Comparison of ENCODE assay signal across 9 mouse cellular contexts in the genomic region with DNA sequence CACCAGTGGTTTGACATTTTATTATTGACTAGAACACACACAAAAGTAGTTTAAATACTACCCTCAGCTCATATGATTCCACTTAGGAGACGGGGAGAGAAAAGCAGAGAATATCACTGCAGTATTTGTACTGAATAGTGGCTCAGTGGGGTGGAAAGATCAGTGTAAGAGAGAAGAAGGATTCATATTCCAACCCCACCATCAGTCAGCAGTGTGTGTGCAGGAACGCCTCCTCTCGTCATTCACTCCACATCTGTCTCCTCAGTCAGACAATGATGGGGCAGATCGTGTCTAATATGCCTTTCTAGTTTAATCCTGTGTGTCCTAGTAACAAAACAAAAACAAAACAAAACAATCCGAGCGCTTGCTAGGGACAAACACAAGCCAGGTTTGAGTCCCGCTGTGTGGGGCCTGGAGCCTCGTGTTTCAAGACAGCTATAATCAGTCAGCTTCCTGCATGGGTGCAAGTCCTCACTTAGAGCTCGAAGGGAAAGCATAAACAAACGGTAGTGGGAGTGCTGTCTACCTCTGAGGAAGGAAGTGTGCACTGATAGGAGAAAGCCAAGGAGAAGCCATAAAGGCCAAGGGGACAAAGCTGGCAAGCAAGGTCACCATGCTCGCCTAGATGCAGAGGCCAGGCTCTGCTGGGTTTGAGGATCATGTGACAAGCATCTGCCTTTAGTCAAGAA.
DNase-seq lines count a peak whose midpoint lies in the region; ATAC-seq and TF ChIP-seq lines count a peak whose summit lies in the region.
"Had no signal": no experiment of that assay in that cellular context is flagged by ENCODE, and none has a peak within 500 bp of the region (broad histone marks: within the 10 kb centered on the region; RNA-seq: fewer than 3 reads in every experiment).

No protein-coding gene starts in this region.

- H3K9ac ChIP-seq in forebrain, embryonic 11.5 days (ENCODE audit: low read length): no peak overlapping the region
- no peak overlapping the region for H3K9ac ChIP-seq in lung, embryonic 14.5 days
- no peak overlapping the region for H3K9ac ChIP-seq in embryonic facial prominence, embryonic 13.5 days
- no peak overlapping the region for H3K9ac ChIP-seq in limb, embryonic 14.5 days (ENCODE audit: low read depth, low read length, severe bottlenecking)
- H3K9ac ChIP-seq: limb, embryonic 13.5 days had no signal

- H3K27me3 ChIP-seq in forebrain, embryonic 11.5 days (ENCODE audit: control insufficient read depth, insufficient read depth, low read length): no peaks in the 10 kb centered on the region
- H3K27me3 ChIP-seq in forebrain, embryonic 10.5 days (ENCODE audit: poor library complexity, severe bottlenecking): no peaks in the 10 kb centered on the region
- H3K27me3 ChIP-seq in lung, embryonic 14.5 days (ENCODE audit: insufficient read depth, low read length): no peaks in the 10 kb centered on the region
- H3K27me3 ChIP-seq in embryonic facial prominence, embryonic 13.5 days: no peaks in the 10 kb centered on the region
- H3K27me3 ChIP-seq in limb, embryonic 14.5 days (ENCODE audit: control insufficient read depth, insufficient read depth, low read length): no peaks in the 10 kb centered on the region
- H3K27me3 ChIP-seq: limb, embryonic 13.5 days had no signal

- H3K4me1 ChIP-seq in forebrain, embryonic 11.5 days (replicated peaks; ENCODE audit: control insufficient read depth, insufficient read depth, low read length): no peaks in the 10 kb centered on the region
- 0 out of 2 replicates have a peak, but pooled peaks cover 9% of the 10 kb centered on the region for H3K4me1 ChIP-seq in forebrain, embryonic 10.5 days
- H3K4me1 ChIP-seq in lung, embryonic 14.5 days (ENCODE audit: insufficient read depth): no peaks in the 10 kb centered on the region
- H3K4me1 ChIP-seq in embryonic facial prominence, embryonic 13.5 days: 0 out of 2 replicates have a peak, but pooled peaks cover 4% of the 10 kb centered on the region
- H3K4me1 ChIP-seq in limb, embryonic 14.5 days (ENCODE audit: control insufficient read depth, insufficient read depth, low read length): no peaks in the 10 kb centered on the region
- H3K4me1 ChIP-seq: limb, embryonic 13.5 days had no signal

- 0 out of 2 replicates have a peak, but pooled peaks have one; percentile 36 for ATAC-seq in forebrain, embryonic 11.5 days (replicated peaks; ENCODE audit: low FRiP score)
- peak; percentile 58; the same call in 1 of the 2 replicates for ATAC-seq in lung, embryonic 14.5 days (ENCODE audit: insufficient read depth)
- ATAC-seq in embryonic facial prominence, embryonic 13.5 days (ENCODE audit: insufficient number of reproducible peaks, insufficient read depth, low FRiP score, low TSS enrichment, low read depth): no peak
- peak; percentile 23; the same call in 1 of the 2 replicates for ATAC-seq in limb, embryonic 14.5 days (ENCODE audit: low FRiP score, low read depth)

- TF ChIP-seq CTCF in lung, embryonic 14.5 days (IDR thresholded peaks at IDR 0.05; ENCODE audit: low read depth): no peak

- peak; percentile 49 for DNase-seq in forebrain, embryonic 11.5 days (ENCODE audit: low spot score)
- no peak for DNase-seq in forebrain, embryonic 10.5 days (ENCODE audit: extremely low spot score, low spot score)
- DNase-seq in lung, embryonic 14.5 days: peak; percentile 21
- no peak for DNase-seq in lung, postnatal 14 days
- DNase-seq in limb, embryonic 14.5 days (ENCODE audit: low spot score): no peak
- no peak for DNase-seq in left cerebral cortex, postnatal 25 days (ENCODE audit: low spot score in 2 of 2)
- no peak for DNase-seq in gastrocnemius, adult 18-20 months (ENCODE audit: low spot score)

- no peak overlapping the region for H3K4me2 ChIP-seq in forebrain, embryonic 11.5 days (ENCODE audit: low read depth, low read length, severe bottlenecking)
- H3K4me2 ChIP-seq in lung, embryonic 14.5 days: no peak overlapping the region
- H3K4me2 ChIP-seq in embryonic facial prominence, embryonic 13.5 days: 0 out of 2 replicates have a peak overlapping the region, but pooled peaks have one; percentile 36
- no peak overlapping the region for H3K4me2 ChIP-seq in limb, embryonic 14.5 days (replicated peaks; ENCODE audit: low read depth, low read length, severe bottlenecking)
- H3K4me2 ChIP-seq: limb, embryonic 13.5 days had no signal

- H3K4me3 ChIP-seq in forebrain, embryonic 11.5 days (ENCODE audit: low read depth, low read length): no peak overlapping the region
- no peak overlapping the region for H3K4me3 ChIP-seq in forebrain, embryonic 10.5 days
- no peak overlapping the region for H3K4me3 ChIP-seq in lung, embryonic 14.5 days (ENCODE audit: low read depth, low read length)
- H3K4me3 ChIP-seq in embryonic facial prominence, embryonic 13.5 days: no peak overlapping the region
- H3K4me3 ChIP-seq in limb, embryonic 14.5 days (replicated peaks; ENCODE audit: low read length): no peak overlapping the region
- H3K4me3 ChIP-seq: limb, embryonic 13.5 days had no signal

- no peak overlapping the region for H3K27ac ChIP-seq in forebrain, embryonic 11.5 days (ENCODE audit: low read depth, low read length)
- no peak overlapping the region for H3K27ac ChIP-seq in forebrain, embryonic 10.5 days
- no peak overlapping the region for H3K27ac ChIP-seq in lung, embryonic 14.5 days (ENCODE audit: low read depth)
- H3K27ac ChIP-seq in embryonic facial prominence, embryonic 13.5 days: no peak overlapping the region
- no peak overlapping the region for H3K27ac ChIP-seq in limb, embryonic 14.5 days (replicated peaks; ENCODE audit: low read depth, low read length)
- H3K27ac ChIP-seq: limb, embryonic 13.5 days had no signal

- TF ChIP-seq POLR2A in limb, embryonic 14.5 days (IDR thresholded peaks at IDR 0.05; ENCODE audit: borderline replicate concordance, extremely low read depth, insufficient read depth, insufficient read length): no peak

- no peaks in the 10 kb centered on the region for H3K9me3 ChIP-seq in forebrain, embryonic 11.5 days (ENCODE audit: control insufficient read depth, low read length)
- H3K9me3 ChIP-seq in forebrain, embryonic 10.5 days: no peaks in the 10 kb centered on the region
- H3K9me3 ChIP-seq in lung, embryonic 14.5 days (ENCODE audit: low read depth, low read length): no peaks in the 10 kb centered on the region
- H3K9me3 ChIP-seq in embryonic facial prominence, embryonic 13.5 days: no peaks in the 10 kb centered on the region
- no peaks in the 10 kb centered on the region for H3K9me3 ChIP-seq in limb, embryonic 14.5 days (ENCODE audit: control insufficient read depth, low read length)
- H3K9me3 ChIP-seq: limb, embryonic 13.5 days had no signal

- WGBS in forebrain, embryonic 11.5 days: 72% methylated on average over 11 of the region's 11 CpGs
- WGBS in forebrain, embryonic 10.5 days: 78% methylated on average over 11 of the region's 11 CpGs
- WGBS in lung, embryonic 14.5 days: 36% methylated on average over 11 of the region's 11 CpGs
- WGBS in embryonic facial prominence, embryonic 13.5 days: 40% methylated on average over 11 of the region's 11 CpGs
- 56% methylated on average over 11 of the region's 11 CpGs for WGBS in limb, embryonic 14.5 days

- intact Hi-C loops in left cerebral cortex, postnatal 25 days (cut with DNase I): loop anchor here (5.0 kb wide), 1 partner anchor 570 kb away; no protein-coding TSS in a partner anchor

- no peaks in the 10 kb centered on the region for H3K36me3 ChIP-seq in forebrain, embryonic 11.5 days (ENCODE audit: control insufficient read depth, insufficient read depth, low read length)
- H3K36me3 ChIP-seq in forebrain, embryonic 10.5 days (replicated peaks): no peaks in the 10 kb centered on the region
- no peaks in the 10 kb centered on the region for H3K36me3 ChIP-seq in lung, embryonic 14.5 days (ENCODE audit: insufficient read depth)
- no peaks in the 10 kb centered on the region for H3K36me3 ChIP-seq in embryonic facial prominence, embryonic 13.5 days
- H3K36me3 ChIP-seq in limb, embryonic 14.5 days (ENCODE audit: control insufficient read depth, insufficient read depth, low read length): no peaks in the 10 kb centered on the region
- H3K36me3 ChIP-seq: limb, embryonic 13.5 days had no signal

Comparison
In these comparisons a context has a peak if more than half of its experiments do, and no peak if none do; other contexts are left out.
1. DNase-seq: peak in forebrain, embryonic 11.5 days (single experiment) and lung, embryonic 14.5 days (single experiment); none in forebrain, embryonic 10.5 days (single experiment), lung, postnatal 14 days (single experiment), limb, embryonic 14.5 days (single experiment), left cerebral cortex, postnatal 25 days (0 of 2) and gastrocnemius, adult 18-20 months (single experiment).